Mouse (Mus musculus): ENCODE data around the gene Pacs2. TPM values are rescaled to one million over a fixed set of nuclear protein-coding genes. Genes with fewer than 3 reads are reported as not detected.

The Pacs2 gene
- total RNA-seq, 2 experiments from 2014 or later = 86.6 to 97.6 TPM

DNA sequence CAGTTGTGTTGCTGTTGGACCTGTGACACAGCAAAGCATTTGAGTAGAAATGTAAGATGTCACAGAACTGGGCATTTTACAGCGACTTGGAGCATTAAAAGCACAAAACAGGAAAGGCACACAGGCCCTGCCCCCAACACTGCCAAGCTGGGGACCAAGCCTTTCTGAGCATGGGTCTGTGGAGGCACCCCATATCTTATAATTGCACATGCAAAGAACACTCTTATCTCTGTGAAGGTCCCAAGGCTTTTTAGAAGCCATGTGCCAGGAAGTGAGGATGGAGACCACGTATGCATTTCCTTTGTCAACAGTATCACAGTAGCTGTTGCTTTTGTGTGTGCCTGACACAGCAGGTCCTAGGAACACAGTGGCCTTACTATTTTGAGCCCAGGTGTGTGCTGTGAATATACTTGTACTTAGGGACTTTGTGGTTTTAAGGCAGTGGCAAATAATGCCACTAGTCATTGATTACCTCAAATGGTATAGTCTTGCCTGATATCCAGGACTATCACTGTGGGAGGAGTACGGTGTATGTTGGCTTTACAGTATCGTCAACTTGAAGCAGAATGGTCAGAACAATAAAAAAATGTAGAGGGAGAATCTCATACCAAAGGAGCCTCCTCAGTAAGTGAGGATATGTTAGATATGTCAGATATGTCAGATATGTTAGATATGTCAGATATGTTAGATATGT is 93.3 kb downstream of the Pacs2 start:
- DNase-seq (ENCODE audit: low spot score in 2 of 2) = no peak
- intact Hi-C loops (cut with DNase I) = no loop called here

DNA sequence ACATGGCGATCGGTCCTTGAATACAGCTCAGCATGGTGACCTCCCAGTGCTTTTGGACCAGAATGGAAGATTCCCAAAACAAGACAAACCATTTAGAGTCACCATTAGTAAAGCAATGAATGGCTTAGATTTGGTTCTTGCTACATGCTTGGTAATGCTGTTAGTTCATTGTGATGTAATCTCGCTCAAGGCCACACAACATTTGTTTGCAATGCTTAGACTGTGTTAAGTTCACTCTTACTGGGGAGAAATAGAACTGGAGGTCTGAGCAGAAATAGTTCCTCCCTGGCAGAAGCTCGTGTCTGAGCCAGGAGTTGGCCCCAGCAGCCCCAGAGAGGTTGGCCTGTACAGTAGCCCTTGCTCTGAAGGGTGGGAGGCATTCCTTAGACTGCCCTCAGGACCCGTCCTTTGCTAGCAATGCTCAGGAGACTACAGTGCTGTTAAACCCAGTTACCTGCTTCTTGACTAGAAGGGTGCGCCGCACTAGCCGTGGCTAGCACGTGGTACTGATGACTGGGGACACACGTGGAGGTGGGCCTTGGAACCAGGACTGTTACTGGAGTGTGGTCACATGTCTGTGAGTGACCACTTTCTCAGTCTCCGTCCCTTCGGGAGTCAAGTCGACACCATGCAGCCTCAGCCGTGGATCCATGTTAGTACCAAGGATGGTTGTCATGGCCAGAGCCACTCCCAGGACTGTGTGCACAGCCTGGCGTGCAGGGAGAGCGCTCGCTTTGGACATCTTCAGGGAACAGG is 94.4 kb downstream of the Pacs2 start:
- intact Hi-C loops (cut with DNase I) = no loop called here
- DNase-seq (ENCODE audit: low spot score in 2 of 2) = no peak

DNA sequence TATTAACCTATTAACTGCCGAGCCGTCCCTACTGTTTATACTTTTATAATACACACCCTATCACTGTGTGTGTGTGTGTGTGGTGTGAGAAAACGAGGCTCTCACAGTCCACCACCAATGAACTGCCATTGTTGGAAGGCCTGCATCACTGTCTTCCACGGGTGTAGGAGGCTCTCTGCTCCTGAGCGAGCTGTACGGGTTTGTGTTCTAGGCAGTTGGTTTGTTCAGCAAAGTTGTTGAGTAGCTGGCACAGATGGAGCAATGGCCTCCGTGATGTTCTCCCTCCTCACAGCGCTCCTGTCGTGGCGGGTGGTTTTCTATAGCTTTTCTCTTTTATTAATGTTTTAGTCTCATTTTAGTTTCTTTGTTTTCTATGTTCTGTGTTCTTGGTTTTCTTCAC is 95.5 kb downstream of the Pacs2 start:
- intact Hi-C loops (cut with DNase I) = no loop called here

DNA sequence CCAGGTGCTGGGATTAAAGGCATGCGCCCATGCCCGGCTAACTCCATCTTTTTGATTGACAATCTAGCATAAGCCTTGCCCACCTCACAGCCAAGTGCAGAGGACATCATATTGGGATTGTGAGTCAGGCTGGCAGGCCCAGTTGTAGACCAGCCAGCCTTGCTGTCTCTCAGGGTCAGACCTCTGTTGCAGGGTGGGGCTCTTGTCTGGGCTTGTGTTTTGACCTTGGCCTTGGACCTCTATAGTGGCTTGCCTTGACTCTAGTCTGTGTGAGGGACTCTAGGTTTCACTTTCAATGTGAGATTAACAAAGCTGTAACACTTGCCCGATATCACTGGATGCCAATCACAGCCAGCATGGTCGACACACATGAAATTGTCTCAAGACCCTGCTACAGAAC is 99.8 kb downstream of the Pacs2 start:
- DNase-seq (ENCODE audit: low spot score in 2 of 2) = no peak

More for the DNA sequence above, 95.5 kb downstream of the Pacs2 start:
- DNase-seq (ENCODE audit: low spot score in 2 of 2) = no peak

DNA sequence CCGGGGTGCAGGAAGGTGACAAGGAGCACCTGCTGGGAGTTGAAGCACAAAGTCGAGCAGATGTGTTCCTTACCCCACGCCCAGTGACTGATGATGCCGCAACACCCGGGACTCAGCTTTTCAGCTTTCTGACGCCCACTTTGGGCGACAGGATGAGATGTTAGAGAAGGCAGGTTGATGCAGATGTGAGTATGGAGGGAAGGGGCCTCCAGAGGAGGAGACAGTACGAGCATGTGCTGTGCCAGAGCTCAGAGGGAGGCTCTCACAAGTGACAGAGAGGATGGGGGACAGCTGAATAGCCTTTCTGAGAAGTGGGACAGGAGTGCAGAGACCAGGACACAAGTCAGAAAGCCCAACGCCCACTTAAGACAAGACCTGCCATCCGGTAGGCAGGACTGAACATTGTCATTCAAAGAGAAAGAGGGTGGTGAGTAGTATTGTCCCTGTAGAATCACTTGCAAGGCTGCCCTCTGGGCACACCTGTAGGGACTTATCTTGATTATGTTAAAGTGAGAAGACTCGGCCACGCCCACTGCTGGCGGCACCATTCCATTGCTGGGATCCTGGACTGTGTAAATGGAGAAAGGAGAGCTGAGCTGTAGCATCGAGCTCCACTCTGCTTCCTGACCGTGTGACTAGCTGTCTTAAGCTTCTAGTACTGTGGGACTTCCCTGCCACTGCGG is 100.7 kb downstream of the Pacs2 start:
- intact Hi-C loops (cut with DNase I) = no loop called here
- DNase-seq (ENCODE audit: low spot score in 2 of 2) = no peak

More for the DNA sequence above, 99.8 kb downstream of the Pacs2 start:
- intact Hi-C loops (cut with DNase I) = no loop called here

DNA sequence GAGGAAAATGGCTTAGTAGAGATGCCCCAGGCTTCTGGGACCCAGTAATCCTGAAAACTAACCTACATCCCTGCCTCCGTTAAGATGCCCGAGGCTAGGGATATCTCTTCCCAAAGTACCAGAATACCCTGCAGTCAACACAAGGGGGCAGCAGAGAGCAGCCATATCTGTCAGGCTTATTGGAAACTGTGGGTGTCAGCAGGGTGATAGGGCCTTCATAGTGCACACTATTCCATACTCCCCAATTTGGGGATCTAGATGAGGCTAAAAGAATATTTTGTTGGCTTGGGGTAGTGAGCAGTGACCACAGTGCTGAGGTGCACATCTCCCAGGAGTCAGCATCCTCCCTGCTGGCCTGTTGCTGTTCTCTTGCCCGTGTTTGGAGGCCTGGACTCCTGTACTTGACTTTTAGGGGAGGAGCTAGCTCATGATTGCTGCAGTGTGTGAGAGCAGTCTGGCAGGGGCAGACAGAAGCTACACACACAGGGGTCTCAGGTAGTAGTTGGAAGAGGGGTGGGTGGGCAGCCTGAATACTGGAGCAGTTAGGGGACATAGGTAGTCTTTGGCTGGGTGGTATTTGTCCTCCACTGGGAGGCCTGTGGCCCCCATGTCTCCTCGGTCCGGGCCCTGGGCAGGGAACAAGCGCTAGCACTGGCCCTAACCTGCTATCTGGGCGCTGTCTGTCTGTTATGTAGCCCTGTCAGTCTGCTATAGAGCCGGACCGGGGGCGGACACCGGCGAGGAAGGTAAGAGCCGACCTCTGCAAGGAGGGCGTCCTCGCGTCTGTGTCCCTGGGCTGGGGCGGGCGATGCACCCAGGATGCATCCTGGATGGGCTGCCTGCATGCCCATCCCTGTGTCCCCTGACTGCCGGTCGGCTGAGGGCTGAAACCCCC is 105.5 kb downstream of the Pacs2 start:
- intact Hi-C loops (cut with DNase I) = no loop called here
- DNase-seq (ENCODE audit: low spot score in 2 of 2) = peak; percentile 82 to 85

Small RNA genes within 50 kb of the gene (microRNA-seq; reads per million reads assigned to microRNA genes)
- 0 reads per million in 2 experiments for gene Gm44471

Other genes starting within 250 kb of the Pacs2 start
- 1 to 10 TPM; 8.4 to 8.8 TPM for gene Ahnak2, start 211.9 kb upstream of the Pacs2 start, total RNA-seq (2021)
- 10 to 100 TPM; 16.7 to 17.0 TPM for gene Clba1, start 205.6 kb upstream of the Pacs2 start, total RNA-seq (2021)
- 1 to 10 TPM; 9.7 to 9.8 TPM for gene Cdca4, start 185.1 kb upstream of the Pacs2 start, total RNA-seq (2021)
- not detected for gene Gpr132, start 146.3 kb upstream of the Pacs2 start, total RNA-seq (2021)
- 10 to 100 TPM; 60.2 to 61.2 TPM for gene Jag2, start 84.7 kb upstream of the Pacs2 start, total RNA-seq (2021)
- 10 to 100 TPM in 1 of 2 experiments, 1 to 10 TPM in 1; 9.5 to 11.0 TPM for gene Nudt14, start 72.4 kb upstream of the Pacs2 start, total RNA-seq (2021)
- 10 to 100 TPM; 54.4 to 55.9 TPM for gene Btbd6, start 38.0 kb upstream of the Pacs2 start, total RNA-seq (2021)
- gene Brf1, start 13.8 kb upstream of the Pacs2 start, total RNA-seq (2021) = 10 to 100 TPM; 49.0 to 51.1 TPM
- gene Tex22, start 60.0 kb downstream of the Pacs2 start, total RNA-seq (2021) = under 1 TPM in 1 of 2 experiments, not detected in 1; 0.31 TPM
- gene Mta1, start 83.8 kb downstream of the Pacs2 start, total RNA-seq (2021) = 10 to 100 TPM; 92.7 to 95.9 TPM
- gene Crip2, start 125.7 kb downstream of the Pacs2 start, total RNA-seq (2021) = 100 to 1,000 TPM; 199 to 200 TPM
- gene Crip1, start 131.8 kb downstream of the Pacs2 start, total RNA-seq (2021) = 10 to 100 TPM; 12.7 to 13.0 TPM
- 1 to 10 TPM; 1.7 to 1.8 TPM for gene Tedc1, start 141.9 kb downstream of the Pacs2 start, total RNA-seq (2021)
- 10 to 100 TPM; 28.3 to 35.6 TPM for gene Tmem121, start 171.4 kb downstream of the Pacs2 start, total RNA-seq (2021)

All from left cerebral cortex, postnatal 14 days (tissue).